Mouse (Mus musculus) lung, postnatal 4 days (tissue): ENCODE results near the gene Btbd2.
"Not testable (repeated sequence)": the region's sequence is repeated elsewhere in the genome, so short reads cannot be mapped to it uniquely, and the experiment has no call there.

Experiments used
- DNase-seq, 2 experiments: peaks; one replicate each; pipeline ENCODE4 v3.0.0; 2021

Btbd2 gene

GRCm38 (mm10) chr10:80668614-80669013 lies 11.7 kb upstream of the Btbd2 start:
- peak in 1 of 2 experiments; percentile 65 for DNase-seq

- no peak for DNase-seq
These were observed 10.1 kb upstream of the Btbd2 start for GRCm38 (mm10) chr10:80666837-80667412.

- DNase-seq: peak in 1 of 2 experiments; percentile 41
These were observed 9.3 kb upstream of the Btbd2 start for GRCm38 (mm10) chr10:80665981-80666733.

- peak in 1 of 2 experiments; percentile 41 for DNase-seq
These were observed 8.6 kb upstream of the Btbd2 start for GRCm38 (mm10) chr10:80665459-80665858.

- DNase-seq: peak; percentile 77 to 85
These were observed 8.1 kb upstream of the Btbd2 start for GRCm38 (mm10) chr10:80665016-80665380.

- peak; percentile 89 to 96 for DNase-seq
These were observed 7.5 kb upstream of the Btbd2 start for GRCm38 (mm10) chr10:80664197-80665015.

- DNase-seq: no peak
These were observed 6.8 kb upstream of the Btbd2 start for GRCm38 (mm10) chr10:80663485-80664196.

- DNase-seq: peak in 1 of 2 experiments; percentile 79
These were observed 4.3 kb upstream of the Btbd2 start for GRCm38 (mm10) chr10:80661149-80661548.

GRCm38 (mm10) chr10:80659213-80659612 lies 2.3 kb upstream of the Btbd2 start:
- DNase-seq: peak in 1 of 2 experiments; percentile 82

GRCm38 (mm10) chr10:80658841-80659202 lies 2.0 kb upstream of the Btbd2 start:
- no peak for DNase-seq

GRCm38 (mm10) chr10:80658194-80658840 lies 1.4 kb upstream of the Btbd2 start:
- no peak for DNase-seq

- peak; percentile 96 to 97 for DNase-seq
These were observed 575 bp downstream of the Btbd2 start for GRCm38 (mm10) chr10:80656130-80656862.

GRCm38 (mm10) chr10:80655406-80656129 lies 1.3 kb downstream of the Btbd2 start:
- DNase-seq: no peak

GRCm38 (mm10) chr10:80654866-80655265 lies 2.0 kb downstream of the Btbd2 start:
- peak in 1 of 2 experiments; percentile 23 for DNase-seq

GRCm38 (mm10) chr10:80653156-80653720 lies 3.6 kb downstream of the Btbd2 start:
- no peak for DNase-seq

- DNase-seq: no peak
These were observed 6.5 kb downstream of the Btbd2 start for GRCm38 (mm10) chr10:80650392-80650791.

- DNase-seq: not testable (repeated sequence)
These were observed 7.0 kb downstream of the Btbd2 start for GRCm38 (mm10) chr10:80649910-80650309.

GRCm38 (mm10) chr10:80646936-80647335 lies 9.9 kb downstream of the Btbd2 start:
- DNase-seq: no peak

GRCm38 (mm10) chr10:80635345-80635744 lies 21.5 kb downstream of the Btbd2 start:
- no peak for DNase-seq

- DNase-seq: no peak
These were observed 27.9 kb downstream of the Btbd2 start for GRCm38 (mm10) chr10:80628925-80629324.

GRCm38 (mm10) chr10:80627685-80628084 lies 29.2 kb downstream of the Btbd2 start:
- DNase-seq: peak; percentile 39 to 73
